Mouse (Mus musculus) bone marrow macrophage, adult 2 months (primary cell): Measurements from ENCODE around the gene Galnt12.
A peak's percentile ranks its signal among the peaks of the same experiment; 100 is the strongest.

Experiments used
- CTCF ChIP-seq: IDR thresholded peaks from 2 replicates; pipeline ENCODE4 v1.5.1; 2012; ENCODE audit warnings: low read depth, mild to moderate bottlenecking, low read length, moderate library complexity
- POLR2A ChIP-seq: IDR thresholded peaks from 2 replicates; pipeline ENCODE4 v1.6.1; 2012; ENCODE audit warnings: mild to moderate bottlenecking, low read depth, low read length, borderline replicate concordance

DNA sequence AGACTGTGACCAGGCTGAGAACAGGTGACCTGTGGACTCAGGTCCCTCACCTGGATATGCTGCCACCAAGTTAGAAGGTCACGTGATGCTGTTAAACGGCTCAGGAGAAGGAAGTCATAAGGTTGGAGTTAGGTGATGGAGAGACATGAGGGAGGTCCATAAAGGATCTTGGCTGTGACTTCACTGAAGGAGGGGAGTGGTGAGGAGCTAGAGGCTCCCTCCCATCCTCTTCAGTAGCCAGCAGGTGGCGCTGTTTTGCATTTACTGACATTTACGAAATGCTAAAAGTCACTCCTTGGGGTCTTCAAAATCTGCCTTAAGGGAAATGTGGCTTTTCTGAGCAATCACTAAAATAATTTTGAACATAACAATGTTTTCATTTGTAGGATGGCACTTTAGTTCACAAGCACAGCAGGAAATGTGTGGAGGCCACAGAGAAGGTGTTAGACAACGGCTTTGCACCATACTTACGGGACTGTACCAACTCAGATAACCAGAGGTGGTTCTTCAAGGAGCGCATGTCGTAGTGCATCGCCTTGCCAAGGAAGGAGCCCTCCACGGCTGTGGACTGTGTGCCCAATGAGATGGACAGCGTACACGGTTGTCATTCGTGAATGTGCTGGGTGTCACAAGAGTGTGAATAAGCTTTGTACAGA lies 30.5 kb downstream of the Galnt12 start:
- TF ChIP-seq CTCF (peak; percentile 46), POLR2A (no peak)
